Mouse (Mus musculus) liver, embryonic 12.5 days (tissue): ENCODE measurements around the gene Coasy. TPM values are rescaled to one million over a fixed set of nuclear protein-coding genes. Genes with fewer than 3 reads are reported as not detected.

Experiments
- ATAC-seq: fragments of 200-750 bp; cut with Nextera tagmentation; 2 replicates; pipeline ENCODE4 v1.8.0; 2017; ENCODE audit warnings: moderate number of reproducible peaks, mild to moderate bottlenecking, moderate library complexity
- H3K27ac ChIP-seq: fragments of 300-500 bp; sonication (generic); 2 replicates; pipeline ENCODE4 v1.5.1; 2016; ENCODE audit warnings: mild to moderate bottlenecking
- H3K27me3 ChIP-seq: fragments of 300-500 bp; sonication (generic); replicated peaks from 2 replicates; pipeline ENCODE4 v1.6.1; 2016; ENCODE audit warnings: mild to moderate bottlenecking, moderate library complexity
- H3K36me3 ChIP-seq: fragments of 300-500 bp; sonication (generic); 2 replicates; pipeline ENCODE4 v1.6.1; 2016; ENCODE audit warnings: mild to moderate bottlenecking, moderate library complexity
- H3K4me1 ChIP-seq: fragments of 300-500 bp; sonication (generic); 2 replicates; pipeline ENCODE4 v1.6.1; 2016
- H3K4me2 ChIP-seq: fragments of 300-500 bp; sonication (generic); 2 replicates; pipeline ENCODE4 v1.6.1; 2016; ENCODE audit warnings: mild to moderate bottlenecking, moderate library complexity
- H3K4me3 ChIP-seq: fragments of 300-500 bp; sonication (generic); 2 replicates; pipeline ENCODE4 v1.5.1; 2016; ENCODE audit warnings: mild to moderate bottlenecking, moderate library complexity
- H3K9ac ChIP-seq: fragments of 300-500 bp; sonication (generic); 2 replicates; pipeline ENCODE4 v1.6.1; 2016; ENCODE audit warnings: mild to moderate bottlenecking, moderate library complexity
- H3K9me3 ChIP-seq: fragments of 300-500 bp; sonication (generic); replicated peaks from 2 replicates; pipeline ENCODE4 v1.6.1; 2016; ENCODE audit warnings: mild to moderate bottlenecking, moderate library complexity
- WGBS: fragments of 180-500 bp; shearing (Covaris S2); methylation state at CpG from one replicate; pipeline ENCODE4 v1.1.7; 2016; ENCODE audit not compliant: insufficient replicate concordance; 5-methylcytosine and 5-hydroxymethylcytosine counted together
- polyA plus RNA-seq: library from polyadenylated mRNA; unstranded; fragments of >200 nt; fragmentation: Nextera tagmentation; extraction: Ambion mirVana; gene quantifications from 2 replicates; pipeline ENCODE4 v1.2.1, GENCODE M21; 2016

The Coasy gene
- polyA plus RNA-seq, 1 experiment from 2014 or later = 28.5 TPM

DNA sequence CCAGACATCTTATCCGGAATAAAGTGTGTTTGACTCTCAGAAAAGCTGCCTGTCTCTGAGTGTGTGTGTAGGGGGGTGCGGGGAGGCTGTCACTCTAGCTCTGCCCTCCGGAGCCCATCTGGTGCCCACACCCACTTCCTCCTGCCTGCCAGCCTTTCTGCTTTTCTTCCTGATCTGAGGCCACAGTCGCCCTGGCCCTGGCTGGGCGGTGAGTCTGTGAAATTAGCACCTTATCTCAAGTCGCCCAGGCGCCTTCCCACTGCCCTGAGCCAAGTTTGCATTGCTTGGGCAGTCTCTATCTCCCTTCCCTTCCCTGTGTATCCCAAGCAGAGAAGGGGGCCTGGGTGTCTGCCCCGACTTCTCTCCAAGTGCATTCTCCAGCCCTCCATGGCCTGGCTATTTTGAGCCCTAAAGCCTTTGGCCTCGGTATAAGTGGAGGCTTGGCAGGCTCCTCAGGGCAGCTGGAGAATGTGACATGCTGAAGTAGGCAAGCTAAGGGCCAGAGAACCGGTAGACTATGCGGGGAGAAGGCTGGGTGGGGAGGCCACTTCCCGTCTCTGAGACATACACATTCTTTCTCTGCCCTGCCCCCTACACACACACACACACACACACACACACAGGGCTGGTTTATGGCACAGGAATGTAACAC, 18.6 kb upstream of the Coasy start:
- ATAC-seq = peak; percentile 96
- Histone ChIP-seq H3K27ac (peak overlapping the region; percentile 98), H3K4me3 (peak overlapping the region; percentile 25), H3K4me1 (peaks cover 69% of the 10 kb centered on the region), H3K4me2 (peak overlapping the region; percentile 69), H3K9ac (peak overlapping the region; percentile 66), H3K9me3 (no peaks in the 10 kb centered on the region), H3K27me3 (peaks cover 7% of the 10 kb centered on the region; the same call in 1 of the 2 replicates), H3K36me3 (peaks cover 50% of the 10 kb centered on the region)
- 3% methylated on average over 12 of the region's 12 CpGs for WGBS

- peak overlapping the region; percentile 69 for H3K4me2 ChIP-seq
- H3K4me3 ChIP-seq = peak overlapping the region; percentile 20; the same call in 1 of the 2 replicates
- peaks cover 43% of the 10 kb centered on the region for H3K36me3 ChIP-seq
- 70% methylated on average over 4 of the region's 4 CpGs for WGBS
- H3K4me1 ChIP-seq = peaks cover 70% of the 10 kb centered on the region
- peak overlapping the region; percentile 66 for H3K9ac ChIP-seq
- H3K9me3 ChIP-seq = no peaks in the 10 kb centered on the region
- peaks cover 12% of the 10 kb centered on the region for H3K27me3 ChIP-seq
- no peak for ATAC-seq
- peak overlapping the region; percentile 98 for H3K27ac ChIP-seq
These were observed 17.9 kb upstream of the Coasy start for GRCm38 (mm10) chr11:101064462-101064861.

GRCm38 (mm10) chr11:101065002-101065401, 17.4 kb upstream of the Coasy start:
- peaks cover 72% of the 10 kb centered on the region for H3K4me1 ChIP-seq
- H3K27me3 ChIP-seq = peaks cover 12% of the 10 kb centered on the region
- 68% methylated on average over 9 of the region's 9 CpGs for WGBS
- ATAC-seq = no peak
- peak overlapping the region; percentile 98 for H3K27ac ChIP-seq
- peaks cover 38% of the 10 kb centered on the region for H3K36me3 ChIP-seq
- H3K9ac ChIP-seq = no peak overlapping the region
- H3K9me3 ChIP-seq = no peaks in the 10 kb centered on the region
- no peak overlapping the region for H3K4me3 ChIP-seq
- no peak overlapping the region for H3K4me2 ChIP-seq

DNA sequence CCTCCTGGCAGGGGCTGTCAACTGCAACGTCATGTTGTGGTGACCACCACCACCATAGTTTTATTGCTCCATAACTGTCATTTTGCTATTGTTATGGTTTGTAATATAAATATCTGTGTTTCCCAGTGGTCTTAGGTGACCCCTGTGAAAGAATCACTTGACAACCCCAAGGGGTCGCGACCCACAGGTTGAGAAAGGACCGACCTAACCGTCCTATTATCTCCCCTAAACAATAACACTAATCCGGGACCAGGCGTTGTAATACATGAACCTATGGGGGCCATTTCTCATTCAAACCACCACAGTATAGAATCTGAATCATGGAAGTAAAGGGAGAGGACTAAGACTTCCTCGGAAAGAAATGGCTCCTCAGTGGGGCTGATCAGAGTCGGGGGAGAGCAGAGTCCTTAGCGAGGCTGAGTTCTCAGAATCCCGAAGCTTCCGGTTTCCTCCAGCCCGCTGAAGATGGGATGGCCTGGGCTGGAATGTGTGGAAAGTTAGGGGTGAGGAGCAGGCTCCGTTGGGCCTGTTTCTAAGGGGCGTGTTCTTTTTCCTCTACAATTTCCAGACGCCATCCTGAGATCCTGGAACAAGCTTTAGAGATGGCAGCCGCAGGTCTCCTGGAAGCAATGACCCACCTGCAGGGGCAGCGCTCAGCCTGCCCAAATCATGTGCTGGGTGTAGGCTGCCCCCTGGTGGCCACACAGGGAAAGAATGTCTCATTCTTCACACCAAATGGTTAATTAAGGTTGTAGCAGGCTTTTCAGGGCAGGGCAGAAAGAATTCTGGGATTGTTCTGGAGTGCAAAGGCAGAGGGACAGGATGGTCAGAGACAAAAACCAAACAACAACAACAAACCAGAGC, 15.6 kb upstream of the Coasy start:
- peaks cover 29% of the 10 kb centered on the region for H3K27me3 ChIP-seq
- H3K9ac ChIP-seq = peak overlapping the region; percentile 23; the same call in 1 of the 2 replicates
- peak overlapping the region; percentile 98 for H3K27ac ChIP-seq
- ATAC-seq = no peak
- H3K36me3 ChIP-seq = peaks cover 20% of the 10 kb centered on the region
- H3K4me1 ChIP-seq = peaks cover 71% of the 10 kb centered on the region
- peak overlapping the region; percentile 65 for H3K4me2 ChIP-seq
- WGBS = 18% methylated on average over 18 of the region's 18 CpGs
- no peaks in the 10 kb centered on the region for H3K9me3 ChIP-seq
- peak overlapping the region; percentile 39 for H3K4me3 ChIP-seq

- Histone ChIP-seq H3K9me3 (no peaks in the 10 kb centered on the region), H3K9ac (peak within 1 kb of the TSS; percentile 79), H3K27ac (0 out of 2 replicates have a peak within 1 kb of the TSS, but pooled peaks have one; percentile 36), H3K27me3 (peaks cover 53% of the 10 kb centered on the region), H3K4me3 (peak within 1 kb of the TSS; percentile 74), H3K4me1 (peaks cover 43% of the 10 kb centered on the region), H3K36me3 (peaks cover under 1% of the 10 kb centered on the region), H3K4me2 (peak within 1 kb of the TSS; percentile 98)
- 3% methylated on average over 35 of the region's 35 CpGs for whole genome bisulfite sequencing
- ATAC-seq = peak; percentile 82
These were observed 12.8 kb upstream of the Coasy start, which contains the start of gene Naglu for GRCm38 (mm10) chr11:101069391-101070188. Gene Naglu, plus strand, starts transcription at chr11:101070012.

DNA sequence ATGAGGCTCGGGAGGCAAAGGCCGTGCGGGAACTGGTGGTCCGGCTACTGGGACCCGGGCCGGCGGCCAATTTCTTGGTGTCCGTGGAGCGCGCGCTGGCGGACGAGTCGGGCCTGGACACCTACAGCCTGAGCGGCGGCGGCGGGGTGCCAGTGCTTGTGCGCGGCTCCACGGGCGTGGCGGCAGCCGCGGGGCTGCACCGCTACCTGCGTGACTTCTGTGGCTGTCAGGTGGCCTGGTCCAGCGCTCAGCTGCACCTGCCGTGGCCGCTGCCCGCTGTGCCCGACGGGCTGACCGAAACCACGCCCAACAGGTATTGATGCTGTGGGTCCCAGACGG, 12.2 kb upstream of the Coasy start:
- peaks cover 38% of the 10 kb centered on the region for H3K4me1 ChIP-seq
- H3K27ac ChIP-seq = 0 out of 2 replicates have a peak overlapping the region, but pooled peaks have one; percentile 36
- ATAC-seq = peak; percentile 65
- H3K4me3 ChIP-seq = peak overlapping the region; percentile 74
- no peaks in the 10 kb centered on the region for H3K9me3 ChIP-seq
- H3K27me3 ChIP-seq = peaks cover 53% of the 10 kb centered on the region
- H3K9ac ChIP-seq = peak overlapping the region; percentile 79
- no peaks in the 10 kb centered on the region for H3K36me3 ChIP-seq
- peak overlapping the region; percentile 98 for H3K4me2 ChIP-seq
- WGBS = under 1% methylated on average over 36 of the region's 36 CpGs

DNA sequence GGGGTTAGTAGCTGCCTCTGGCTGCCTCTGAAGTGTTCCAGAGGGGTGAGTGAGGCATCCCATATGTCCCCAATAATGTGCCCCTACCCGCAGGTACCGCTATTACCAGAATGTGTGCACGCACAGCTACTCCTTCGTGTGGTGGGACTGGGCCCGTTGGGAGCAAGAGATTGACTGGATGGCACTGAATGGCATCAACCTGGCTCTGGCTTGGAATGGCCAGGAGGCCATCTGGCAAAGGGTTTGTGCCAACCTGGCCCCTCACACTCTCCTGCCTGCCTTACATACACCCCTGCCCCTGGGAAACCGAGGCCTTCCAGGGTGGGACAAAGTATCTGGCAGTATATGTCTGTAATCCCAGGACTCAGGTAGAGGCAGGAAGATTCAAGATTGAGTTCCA, 11.4 kb upstream of the Coasy start:
- H3K4me1 ChIP-seq = peaks cover 29% of the 10 kb centered on the region

DNA sequence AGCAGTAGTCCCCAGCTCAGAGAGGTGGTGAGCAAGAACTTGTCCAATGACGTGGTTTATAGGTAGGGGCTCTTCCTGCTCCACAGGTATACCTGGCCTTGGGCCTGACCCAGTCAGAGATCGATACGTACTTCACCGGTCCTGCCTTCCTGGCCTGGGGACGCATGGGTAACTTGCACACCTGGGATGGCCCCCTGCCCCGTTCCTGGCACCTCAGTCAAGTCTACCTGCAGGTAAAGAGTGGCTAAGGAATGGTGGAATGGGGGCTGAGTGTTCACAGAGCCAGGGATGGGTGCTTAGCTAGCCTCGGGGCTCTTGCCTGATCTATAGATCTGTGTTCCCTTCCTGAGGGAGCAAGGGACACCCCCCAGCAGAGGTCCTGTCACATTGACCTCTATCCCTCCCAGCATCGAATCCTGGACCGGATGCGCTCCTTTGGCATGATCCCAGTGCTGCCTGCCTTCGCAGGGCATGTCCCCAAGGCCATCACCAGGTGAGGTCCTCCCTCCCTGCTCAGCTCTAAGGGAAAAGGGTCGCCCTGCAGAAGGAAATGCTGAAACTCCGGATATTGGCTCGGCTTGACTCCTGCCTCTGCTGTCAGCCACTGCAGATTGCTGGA, 10.4 kb upstream of the Coasy start:
- Histone ChIP-seq H3K4me1 (peaks cover 20% of the 10 kb centered on the region), H3K27ac (no peak overlapping the region), H3K27me3 (peaks cover 59% of the 10 kb centered on the region), H3K9me3 (no peaks in the 10 kb centered on the region), H3K36me3 (no peaks in the 10 kb centered on the region), H3K4me2 (no peak overlapping the region), H3K4me3 (no peak overlapping the region), H3K9ac (no peak overlapping the region)
- 56% methylated on average over 14 of the region's 14 CpGs for WGBS
- ATAC-seq = no peak

More for the DNA sequence above, 11.4 kb upstream of the Coasy start:
- Histone ChIP-seq H3K9me3 (no peaks in the 10 kb centered on the region), H3K4me2 (peak overlapping the region; percentile 98), H3K9ac (no peak overlapping the region), H3K36me3 (no peaks in the 10 kb centered on the region), H3K27me3 (peaks cover 53% of the 10 kb centered on the region), H3K27ac (no peak overlapping the region), H3K4me3 (peak overlapping the region; percentile 74)
- 62% methylated on average over 6 of the region's 6 CpGs for WGBS
- ATAC-seq = no peak

GRCm38 (mm10) chr11:101078121-101078520, 4.2 kb upstream of the Coasy start, which contains the start of gene Hsd17b1:
Gene Hsd17b1, plus strand, starts transcription at chr11:101078411.
- Histone ChIP-seq H3K27ac (no peak within 1 kb of the TSS), H3K9me3 (no peaks in the 10 kb centered on the region), H3K4me3 (no peak within 1 kb of the TSS), H3K4me2 (0 out of 2 replicates have a peak within 1 kb of the TSS, but pooled peaks have one; percentile 46), H3K36me3 (no peaks in the 10 kb centered on the region), H3K4me1 (peaks cover 22% of the 10 kb centered on the region), H3K27me3 (peaks cover 69% of the 10 kb centered on the region), H3K9ac (no peak within 1 kb of the TSS)
- ATAC-seq = no peak
- WGBS = 65% methylated on average over 9 of the region's 9 CpGs

GRCm38 (mm10) chr11:101079746-101080145, 2.6 kb upstream of the Coasy start:
- Histone ChIP-seq H3K36me3 (peaks cover 2% of the 10 kb centered on the region), H3K4me2 (peak overlapping the region; percentile 46), H3K27ac (no peak overlapping the region), H3K9ac (no peak overlapping the region), H3K4me3 (peak overlapping the region; percentile 13; the same call in 1 of the 2 replicates), H3K27me3 (peaks cover 55% of the 10 kb centered on the region), H3K9me3 (no peaks in the 10 kb centered on the region), H3K4me1 (peaks cover 38% of the 10 kb centered on the region)
- 8% methylated on average over 27 of the region's 27 CpGs for WGBS
- no peak for ATAC-seq

GRCm38 (mm10) chr11:101080421-101080820, 1.9 kb upstream of the Coasy start:
- Histone ChIP-seq H3K4me1 (peaks cover 44% of the 10 kb centered on the region), H3K9ac (no peak overlapping the region), H3K27ac (no peak overlapping the region), H3K4me3 (no peak overlapping the region), H3K36me3 (peaks cover 9% of the 10 kb centered on the region), H3K27me3 (peaks cover 55% of the 10 kb centered on the region), H3K9me3 (no peaks in the 10 kb centered on the region), H3K4me2 (no peak overlapping the region)
- no peak for ATAC-seq
- WGBS = 69% methylated on average over 5 of the region's 5 CpGs
